Mouse (Mus musculus): Measurements from ENCODE around the gene Pgrmc2. TPM values are rescaled to one million over a fixed set of nuclear protein-coding genes. Genes with fewer than 3 reads are reported as not detected.

The Pgrmc2 gene
- polyA plus RNA-seq, 1 experiment from 2014 or later: 29.7 TPM

DNA sequence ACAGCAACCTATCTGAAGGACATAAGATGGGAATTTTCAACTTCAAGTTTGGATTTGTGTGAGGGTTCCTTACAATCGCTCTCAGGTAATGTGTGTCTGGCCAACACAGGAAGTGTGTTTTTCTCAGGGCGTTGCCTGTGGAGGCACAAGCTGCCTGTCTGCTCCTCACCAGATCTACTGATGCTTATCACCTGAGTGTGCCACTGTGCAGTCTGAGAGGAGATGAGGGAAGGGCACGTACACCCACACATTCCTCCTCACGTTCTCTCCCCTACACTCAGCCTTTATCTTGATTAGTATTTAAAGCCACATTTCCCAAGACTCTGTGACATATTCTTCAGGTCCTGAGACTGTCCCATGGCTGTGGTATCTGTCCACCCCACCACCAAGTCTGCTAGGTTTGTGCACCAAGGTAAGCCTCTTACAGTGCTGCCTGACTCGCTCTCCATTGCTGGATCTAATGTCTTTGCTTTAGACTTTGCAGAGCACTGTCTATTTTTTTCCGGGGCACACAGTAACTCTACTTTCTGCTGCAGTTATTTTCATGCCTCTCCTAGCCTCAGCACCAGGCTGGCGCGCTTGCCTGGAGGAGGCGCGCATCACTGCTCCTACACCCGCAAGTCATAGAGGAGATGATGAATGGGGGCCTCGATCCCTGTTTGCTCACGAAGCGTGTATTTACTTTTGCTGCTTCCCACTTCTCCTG, 24.9 kb upstream of the Pgrmc2 start:
- Histone ChIP-seq H3K4me2 (ENCODE audit: low read depth, low read length) (no peak overlapping the region), H3K27ac (replicated peaks; ENCODE audit: low read depth, low read length) (no peak overlapping the region), H3K9ac (replicated peaks; ENCODE audit: low read length) (no peak overlapping the region), H3K4me3 (ENCODE audit: low read depth, low read length) (no peak overlapping the region), H3K27me3 (ENCODE audit: control insufficient read depth, insufficient read depth, low read length) (no peaks in the 10 kb centered on the region), H3K9me3 (replicated peaks; ENCODE audit: control insufficient read depth, low read length) (no peaks in the 10 kb centered on the region), H3K4me1 (ENCODE audit: control insufficient read depth, insufficient read depth, low read length) (no peaks in the 10 kb centered on the region), H3K36me3 (replicated peaks; ENCODE audit: control insufficient read depth, insufficient read depth, low read depth, low read length) (no peaks in the 10 kb centered on the region)
- no peak for DNase-seq (ENCODE audit: low spot score)
- WGBS: 75% methylated on average over 14 of the region's 14 CpGs
- ATAC-seq (replicated peaks; ENCODE audit: insufficient number of reproducible peaks, low FRiP score, low TSS enrichment, low read depth): no peak

DNA sequence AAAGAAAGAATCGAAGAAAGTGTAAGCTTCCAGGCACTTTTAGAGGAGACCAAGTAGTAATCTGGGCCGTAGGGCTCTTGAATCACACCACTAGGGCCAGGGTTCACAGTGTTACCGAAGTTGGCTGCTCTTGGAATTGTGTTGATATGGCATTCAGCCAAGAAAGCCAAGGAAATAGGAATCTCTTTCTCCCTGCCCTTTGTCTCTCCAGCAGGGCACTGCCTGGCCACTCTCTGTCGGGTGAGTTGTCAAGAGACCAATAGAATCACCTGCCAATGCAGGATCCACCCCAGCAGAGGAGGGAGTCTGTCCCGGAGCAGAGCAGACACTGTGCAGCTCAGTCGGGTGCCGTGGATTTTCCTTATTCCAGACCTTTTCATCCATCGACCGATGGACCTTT, 19.1 kb upstream of the Pgrmc2 start:
- Histone ChIP-seq H3K27ac (replicated peaks; ENCODE audit: low read depth, low read length) (no peak overlapping the region), H3K36me3 (replicated peaks; ENCODE audit: control insufficient read depth, insufficient read depth, low read depth, low read length) (no peaks in the 10 kb centered on the region), H3K4me3 (ENCODE audit: low read depth, low read length) (no peak overlapping the region), H3K9ac (replicated peaks; ENCODE audit: low read length) (no peak overlapping the region), H3K9me3 (replicated peaks; ENCODE audit: control insufficient read depth, low read length) (no peaks in the 10 kb centered on the region), H3K4me1 (ENCODE audit: control insufficient read depth, insufficient read depth, low read length) (no peaks in the 10 kb centered on the region), H3K27me3 (ENCODE audit: control insufficient read depth, insufficient read depth, low read length) (no peaks in the 10 kb centered on the region), H3K4me2 (ENCODE audit: low read depth, low read length) (no peak overlapping the region)
- WGBS: 91% methylated on average over 9 of the region's 9 CpGs
- ATAC-seq (replicated peaks; ENCODE audit: insufficient number of reproducible peaks, low FRiP score, low TSS enrichment, low read depth) (no peak), DNase-seq (ENCODE audit: low spot score) (no peak)

DNA sequence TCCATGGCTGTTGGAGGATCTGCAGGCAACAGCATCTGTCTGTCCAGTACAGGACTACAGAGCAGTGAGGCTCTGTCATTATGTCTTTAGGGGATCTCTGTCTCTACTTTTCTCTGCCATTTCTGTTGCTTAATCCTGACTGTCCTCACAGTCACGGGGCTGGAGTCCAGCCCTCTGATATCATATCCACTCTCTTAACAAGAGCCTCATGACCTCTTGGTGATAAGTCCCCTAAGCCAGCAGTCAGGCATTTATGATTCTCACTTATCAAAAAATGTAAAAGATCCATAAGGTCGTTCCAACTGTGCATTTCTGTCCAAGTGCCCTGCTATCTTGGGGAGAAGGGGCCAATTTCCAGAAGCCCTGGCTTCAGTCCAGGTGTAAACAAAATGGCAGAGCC, 17.3 kb upstream of the Pgrmc2 start:
- H3K4me1 ChIP-seq (ENCODE audit: control insufficient read depth, insufficient read depth, low read length): no peaks in the 10 kb centered on the region
- no peak overlapping the region for H3K9ac ChIP-seq (replicated peaks; ENCODE audit: low read length)
- H3K4me2 ChIP-seq (ENCODE audit: low read depth, low read length): no peak overlapping the region
- no peaks in the 10 kb centered on the region for H3K27me3 ChIP-seq (ENCODE audit: control insufficient read depth, insufficient read depth, low read length)
- ATAC-seq (replicated peaks; ENCODE audit: insufficient number of reproducible peaks, low FRiP score, low TSS enrichment, low read depth): no peak
- no peak overlapping the region for H3K4me3 ChIP-seq (ENCODE audit: low read depth, low read length)
- H3K27ac ChIP-seq (replicated peaks; ENCODE audit: low read depth, low read length): no peak overlapping the region
- H3K9me3 ChIP-seq (replicated peaks; ENCODE audit: control insufficient read depth, low read length): no peaks in the 10 kb centered on the region
- H3K36me3 ChIP-seq (replicated peaks; ENCODE audit: control insufficient read depth, insufficient read depth, low read depth, low read length): no peaks in the 10 kb centered on the region
- no peak for DNase-seq (ENCODE audit: low spot score)
- WGBS: 74% methylated on average over 2 of the region's 2 CpGs

DNA sequence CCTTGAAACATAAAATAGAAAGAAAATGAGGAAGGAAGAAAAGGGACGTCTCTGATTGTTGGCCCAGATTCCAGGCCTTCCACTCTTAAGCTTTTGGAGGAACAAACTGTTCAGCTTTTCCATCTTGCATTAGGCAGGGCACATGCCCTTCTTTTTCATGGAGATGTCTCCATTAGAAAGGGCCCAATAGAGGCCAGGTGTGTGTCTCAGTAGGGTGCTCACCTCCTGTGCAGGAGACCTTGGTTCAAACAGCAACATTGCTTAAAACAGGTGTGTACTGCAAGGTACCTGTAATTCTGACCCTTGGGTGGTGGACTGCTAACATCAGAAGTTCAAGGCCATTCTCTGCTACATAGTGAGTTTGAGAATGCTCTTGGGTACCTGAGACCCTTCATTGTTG, 16.8 kb upstream of the Pgrmc2 start:
- DNase-seq (ENCODE audit: low spot score) (no peak), ATAC-seq (replicated peaks; ENCODE audit: insufficient number of reproducible peaks, low FRiP score, low TSS enrichment, low read depth) (no peak)
- Histone ChIP-seq H3K36me3 (replicated peaks; ENCODE audit: control insufficient read depth, insufficient read depth, low read depth, low read length) (no peaks in the 10 kb centered on the region), H3K9me3 (replicated peaks; ENCODE audit: control insufficient read depth, low read length) (no peaks in the 10 kb centered on the region), H3K9ac (replicated peaks; ENCODE audit: low read length) (no peak overlapping the region), H3K4me3 (ENCODE audit: low read depth, low read length) (no peak overlapping the region), H3K27me3 (ENCODE audit: control insufficient read depth, insufficient read depth, low read length) (no peaks in the 10 kb centered on the region), H3K27ac (replicated peaks; ENCODE audit: low read depth, low read length) (no peak overlapping the region), H3K4me1 (ENCODE audit: control insufficient read depth, insufficient read depth, low read length) (no peaks in the 10 kb centered on the region), H3K4me2 (ENCODE audit: low read depth, low read length) (no peak overlapping the region)
- 56% methylated on average over 1 of the region's 1 CpGs for WGBS

DNA sequence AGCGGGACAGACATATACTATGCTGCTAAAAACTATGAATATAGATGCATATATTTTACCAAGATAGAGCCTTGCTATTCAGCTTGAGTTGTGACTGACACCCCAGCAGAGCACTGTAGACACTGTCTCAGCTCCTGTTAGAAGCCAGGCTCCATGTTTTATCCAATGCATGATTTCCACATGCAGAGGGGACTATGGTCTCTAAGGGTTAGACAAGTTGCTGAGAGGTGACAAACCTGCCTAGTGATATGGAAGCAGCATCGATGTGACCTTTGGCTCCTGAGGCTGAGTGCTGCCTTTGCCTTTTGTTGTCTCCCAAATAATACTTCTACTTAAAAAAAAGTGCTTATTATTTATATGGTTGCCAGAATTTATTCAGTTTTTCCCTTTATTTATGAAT, 10.4 kb upstream of the Pgrmc2 start:
- DNase-seq (ENCODE audit: low spot score): no peak
- no peaks in the 10 kb centered on the region for H3K4me1 ChIP-seq (ENCODE audit: control insufficient read depth, insufficient read depth, low read length)
- no peaks in the 10 kb centered on the region for H3K36me3 ChIP-seq (replicated peaks; ENCODE audit: control insufficient read depth, insufficient read depth, low read depth, low read length)
- H3K27ac ChIP-seq (replicated peaks; ENCODE audit: low read depth, low read length): no peak overlapping the region
- H3K9ac ChIP-seq (replicated peaks; ENCODE audit: low read length): no peak overlapping the region
- no peaks in the 10 kb centered on the region for H3K27me3 ChIP-seq (ENCODE audit: control insufficient read depth, insufficient read depth, low read length)
- H3K9me3 ChIP-seq (replicated peaks; ENCODE audit: control insufficient read depth, low read length): no peaks in the 10 kb centered on the region
- no peak overlapping the region for H3K4me3 ChIP-seq (ENCODE audit: low read depth, low read length)
- no peak overlapping the region for H3K4me2 ChIP-seq (ENCODE audit: low read depth, low read length)
- WGBS: 85% methylated on average over 2 of the region's 2 CpGs
- ATAC-seq (replicated peaks; ENCODE audit: insufficient number of reproducible peaks, low FRiP score, low TSS enrichment, low read depth): no peak

DNA sequence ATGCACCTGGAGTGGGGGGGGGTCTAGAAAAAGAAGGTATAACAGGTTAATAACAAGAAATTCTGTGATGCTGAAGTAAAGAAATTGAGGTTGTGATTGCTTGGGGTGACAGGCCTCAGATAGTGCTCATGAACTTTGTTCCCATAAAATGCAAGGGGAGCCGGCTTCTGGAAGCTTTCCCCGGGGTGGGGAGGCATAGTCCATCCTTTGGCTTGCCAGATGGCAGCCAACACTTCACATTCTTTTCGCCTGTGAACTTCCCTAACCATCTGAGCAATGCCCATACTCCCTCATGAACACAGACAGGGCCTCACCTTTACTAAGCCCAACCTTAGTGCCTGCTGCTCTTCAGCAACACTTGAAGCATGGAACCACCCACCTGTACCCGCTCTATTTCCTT, 9.5 kb upstream of the Pgrmc2 start:
- Histone ChIP-seq H3K27ac (replicated peaks; ENCODE audit: low read depth, low read length) (no peak overlapping the region), H3K9ac (replicated peaks; ENCODE audit: low read length) (no peak overlapping the region), H3K27me3 (ENCODE audit: control insufficient read depth, insufficient read depth, low read length) (no peaks in the 10 kb centered on the region), H3K4me3 (ENCODE audit: low read depth, low read length) (no peak overlapping the region), H3K36me3 (replicated peaks; ENCODE audit: control insufficient read depth, insufficient read depth, low read depth, low read length) (no peaks in the 10 kb centered on the region), H3K4me2 (ENCODE audit: low read depth, low read length) (no peak overlapping the region), H3K9me3 (replicated peaks; ENCODE audit: control insufficient read depth, low read length) (no peaks in the 10 kb centered on the region), H3K4me1 (ENCODE audit: control insufficient read depth, insufficient read depth, low read length) (no peaks in the 10 kb centered on the region)
- DNase-seq (ENCODE audit: low spot score) (no peak), ATAC-seq (replicated peaks; ENCODE audit: insufficient number of reproducible peaks, low FRiP score, low TSS enrichment, low read depth) (no peak)
- 83% methylated on average over 4 of the region's 4 CpGs for WGBS

DNA sequence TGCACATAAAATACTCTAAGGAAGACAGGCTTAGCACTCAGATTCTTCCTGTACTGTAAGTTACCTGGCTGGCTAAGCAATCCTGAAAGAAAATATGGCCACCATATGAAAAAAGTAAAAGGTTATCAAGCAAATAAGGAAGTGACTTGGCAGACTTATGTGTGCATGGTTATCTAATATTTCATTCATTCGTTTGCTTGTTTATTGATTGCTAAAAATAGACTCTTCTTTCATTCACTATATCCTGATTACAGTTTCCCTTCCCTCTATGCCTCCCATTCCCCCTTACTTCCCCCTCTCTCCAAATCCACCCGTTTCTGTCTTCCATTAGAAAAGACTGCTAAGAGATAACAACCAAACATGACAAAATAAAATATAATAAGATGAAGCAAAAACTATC, 8.0 kb upstream of the Pgrmc2 start:
- no peaks in the 10 kb centered on the region for H3K4me1 ChIP-seq (ENCODE audit: control insufficient read depth, insufficient read depth, low read length)
- H3K4me3 ChIP-seq (ENCODE audit: low read depth, low read length): no peak overlapping the region
- no peak overlapping the region for H3K9ac ChIP-seq (replicated peaks; ENCODE audit: low read length)
- no peaks in the 10 kb centered on the region for H3K36me3 ChIP-seq (replicated peaks; ENCODE audit: control insufficient read depth, insufficient read depth, low read depth, low read length)
- WGBS: 89% methylated on average over 2 of the region's 2 CpGs
- no peak overlapping the region for H3K27ac ChIP-seq (replicated peaks; ENCODE audit: low read depth, low read length)
- H3K9me3 ChIP-seq (replicated peaks; ENCODE audit: control insufficient read depth, low read length): no peaks in the 10 kb centered on the region
- DNase-seq (ENCODE audit: low spot score) (no peak), ATAC-seq (replicated peaks; ENCODE audit: insufficient number of reproducible peaks, low FRiP score, low TSS enrichment, low read depth) (no peak)
- no peaks in the 10 kb centered on the region for H3K27me3 ChIP-seq (ENCODE audit: control insufficient read depth, insufficient read depth, low read length)
- H3K4me2 ChIP-seq (ENCODE audit: low read depth, low read length): no peak overlapping the region

DNA sequence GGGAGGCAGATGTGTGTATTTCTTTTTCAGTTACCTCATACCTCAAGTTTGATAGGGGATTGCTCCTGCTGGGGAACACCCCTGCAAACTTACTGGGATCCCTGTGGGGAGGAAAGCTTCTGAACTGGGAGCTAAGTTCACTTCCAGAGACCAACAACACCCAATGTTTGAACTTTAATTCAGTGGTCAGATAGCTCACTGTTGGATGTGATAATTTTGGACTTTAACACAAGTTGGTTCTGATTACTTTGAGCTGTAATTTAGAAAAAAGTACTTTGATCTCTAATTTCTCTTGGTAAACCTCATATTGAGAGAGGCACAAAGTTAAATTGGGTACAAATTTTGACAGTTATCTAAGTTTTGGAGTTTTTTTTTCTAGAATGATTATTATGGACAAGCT, 4.2 kb upstream of the Pgrmc2 start:
- DNase-seq (ENCODE audit: low spot score): no peak
- no peak for ATAC-seq (replicated peaks; ENCODE audit: insufficient number of reproducible peaks, low FRiP score, low TSS enrichment, low read depth)
- Histone ChIP-seq H3K4me2 (ENCODE audit: low read depth, low read length) (no peak overlapping the region), H3K4me3 (ENCODE audit: low read depth, low read length) (no peak overlapping the region), H3K9ac (replicated peaks; ENCODE audit: low read length) (no peak overlapping the region), H3K4me1 (ENCODE audit: control insufficient read depth, insufficient read depth, low read length) (no peaks in the 10 kb centered on the region), H3K36me3 (replicated peaks; ENCODE audit: control insufficient read depth, insufficient read depth, low read depth, low read length) (no peaks in the 10 kb centered on the region), H3K9me3 (replicated peaks; ENCODE audit: control insufficient read depth, low read length) (no peaks in the 10 kb centered on the region), H3K27ac (replicated peaks; ENCODE audit: low read depth, low read length) (no peak overlapping the region), H3K27me3 (ENCODE audit: control insufficient read depth, insufficient read depth, low read length) (no peaks in the 10 kb centered on the region)
